Mouse (Mus musculus) heart, embryonic 13.5 days (tissue): ENCODE data around the gene Micu1. TPM values are rescaled to one million over a fixed set of nuclear protein-coding genes. Genes with fewer than 3 reads are reported as not detected.

ENCODE experiments used
- ATAC-seq: fragments of 200-750 bp; cut with Nextera tagmentation; 2 replicates; pipeline ENCODE4 v1.8.0; 2017; ENCODE audit warnings: moderate TSS enrichment; ENCODE audit not compliant: insufficient number of reproducible peaks, low FRiP score, low TSS enrichment; ENCODE audit errors: extremely low read depth
- H3K27ac ChIP-seq: fragments of 300-500 bp; sonication (generic); replicated peaks from 2 replicates; pipeline ENCODE4 v1.5.1; 2015; ENCODE audit warnings: moderate library complexity, mild to moderate bottlenecking, inconsistent platforms
- H3K27me3 ChIP-seq: fragments of 300-500 bp; sonication (generic); replicated peaks from 2 replicates; pipeline ENCODE4 v1.6.1; 2015; ENCODE audit warnings: mild to moderate bottlenecking, inconsistent platforms
- H3K36me3 ChIP-seq: fragments of 300-500 bp; sonication (generic); 2 replicates; pipeline ENCODE4 v1.6.1; 2015; ENCODE audit warnings: mild to moderate bottlenecking, inconsistent platforms
- H3K4me1 ChIP-seq: fragments of 300-500 bp; sonication (generic); 2 replicates; pipeline ENCODE4 v1.6.1; 2015; ENCODE audit warnings: inconsistent platforms
- H3K4me2 ChIP-seq: fragments of 300-500 bp; sonication (generic); 2 replicates; pipeline ENCODE4 v1.6.1; 2015; ENCODE audit warnings: inconsistent platforms, mild to moderate bottlenecking, moderate library complexity
- H3K4me3 ChIP-seq: fragments of 300-500 bp; sonication (generic); 2 replicates; pipeline ENCODE4 v1.5.1; 2015; ENCODE audit warnings: moderate library complexity, mild to moderate bottlenecking, inconsistent platforms
- H3K9ac ChIP-seq: fragments of 300-500 bp; sonication (generic); 2 replicates; pipeline ENCODE4 v1.6.1; 2015; ENCODE audit warnings: inconsistent platforms, mild to moderate bottlenecking, moderate library complexity
- H3K9me3 ChIP-seq: fragments of 300-500 bp; sonication (generic); 2 replicates; pipeline ENCODE4 v1.6.1; 2016; ENCODE audit warnings: inconsistent platforms
- WGBS: fragments of 180-500 bp; shearing (Covaris S2); methylation state at CpG from one replicate; pipeline ENCODE4 v1.1.7; 2015; ENCODE audit warnings: mixed read lengths; 5-methylcytosine and 5-hydroxymethylcytosine counted together
- polyA plus RNA-seq: library from polyadenylated mRNA; unstranded; fragments of >200 nt; fragmentation: Nextera tagmentation; extraction: Ambion mirVana; gene quantifications from 2 replicates; pipeline ENCODE4 v1.2.1, GENCODE M21; 2015

Micu1 gene
- polyA plus RNA-seq, 1 experiment from 2014 or later = 43.5 TPM

DNA sequence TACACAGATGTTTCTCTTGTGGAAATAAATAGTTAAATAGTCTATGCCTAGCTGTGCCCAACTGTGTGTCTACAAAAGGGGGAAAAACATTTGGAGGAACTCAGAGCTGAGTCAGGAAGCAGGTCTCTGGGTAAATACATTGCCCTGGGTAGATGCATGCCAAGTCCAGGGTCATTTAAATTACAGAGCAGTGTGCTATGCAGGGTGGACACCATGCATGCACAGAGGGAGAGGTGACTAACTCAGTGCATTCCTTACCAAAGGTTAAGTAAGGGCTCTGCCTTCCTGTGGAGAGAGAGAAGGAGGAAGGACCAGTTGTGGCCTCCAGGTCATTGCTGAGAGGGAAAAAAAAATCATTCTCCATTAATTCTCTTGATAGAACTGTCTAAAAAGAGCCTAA is 22.4 kb downstream of the Micu1 start:
- peaks cover 44% of the 10 kb centered on the region for H3K4me1 ChIP-seq
- peak overlapping the region; percentile 15; the same call in 1 of the 2 replicates for H3K27ac ChIP-seq
- 0 out of 2 replicates have a peak, but pooled peaks cover 3% of the 10 kb centered on the region for H3K36me3 ChIP-seq
- H3K27me3 ChIP-seq = no peaks in the 10 kb centered on the region
- H3K4me3 ChIP-seq = no peak overlapping the region
- H3K4me2 ChIP-seq = no peak overlapping the region
- no peaks in the 10 kb centered on the region for H3K9me3 ChIP-seq
- no peak overlapping the region for H3K9ac ChIP-seq
- no peak for ATAC-seq

DNA sequence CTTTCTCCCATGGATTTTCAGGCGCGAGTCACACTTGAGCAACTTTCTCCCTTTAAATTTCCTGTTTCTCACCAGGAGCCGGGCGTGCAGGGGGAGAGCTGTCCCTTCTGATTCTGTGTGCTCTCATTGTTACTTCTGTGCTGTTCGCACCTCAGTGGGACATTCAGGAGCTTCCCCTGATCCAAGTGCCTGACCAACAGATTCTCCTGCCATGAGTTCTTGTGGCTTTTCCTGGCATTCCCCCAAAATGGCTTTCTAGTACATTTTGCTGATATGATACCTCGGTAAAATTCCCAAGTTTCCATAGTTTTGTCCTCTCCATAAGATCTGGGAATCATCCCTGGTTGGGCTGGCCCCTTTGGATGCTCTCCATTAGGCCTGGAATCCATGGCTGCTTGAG is 25.0 kb downstream of the Micu1 start:
- H3K27me3 ChIP-seq = no peaks in the 10 kb centered on the region
- no peak overlapping the region for H3K9ac ChIP-seq
- H3K4me3 ChIP-seq = no peak overlapping the region
- no peaks in the 10 kb centered on the region for H3K9me3 ChIP-seq
- WGBS = 54% methylated on average over 6 of the region's 6 CpGs
- H3K4me1 ChIP-seq = peaks cover 28% of the 10 kb centered on the region
- ATAC-seq = no peak
- no peak overlapping the region for H3K4me2 ChIP-seq
- H3K27ac ChIP-seq = no peak overlapping the region
- H3K36me3 ChIP-seq = 0 out of 2 replicates have a peak, but pooled peaks cover 3% of the 10 kb centered on the region

- no peak overlapping the region for H3K4me3 ChIP-seq
- H3K9me3 ChIP-seq = no peaks in the 10 kb centered on the region
- peaks cover 23% of the 10 kb centered on the region for H3K4me1 ChIP-seq
- no peak overlapping the region for H3K4me2 ChIP-seq
- peaks cover 22% of the 10 kb centered on the region for H3K36me3 ChIP-seq
- no peak for ATAC-seq
- no peaks in the 10 kb centered on the region for H3K27me3 ChIP-seq
- H3K27ac ChIP-seq = no peak overlapping the region
- H3K9ac ChIP-seq = no peak overlapping the region
- WGBS = 79% methylated on average over 9 of the region's 9 CpGs
Measured at GRCm38 (mm10) chr10:59729261-59729660, 27.0 kb downstream of the Micu1 start.

DNA sequence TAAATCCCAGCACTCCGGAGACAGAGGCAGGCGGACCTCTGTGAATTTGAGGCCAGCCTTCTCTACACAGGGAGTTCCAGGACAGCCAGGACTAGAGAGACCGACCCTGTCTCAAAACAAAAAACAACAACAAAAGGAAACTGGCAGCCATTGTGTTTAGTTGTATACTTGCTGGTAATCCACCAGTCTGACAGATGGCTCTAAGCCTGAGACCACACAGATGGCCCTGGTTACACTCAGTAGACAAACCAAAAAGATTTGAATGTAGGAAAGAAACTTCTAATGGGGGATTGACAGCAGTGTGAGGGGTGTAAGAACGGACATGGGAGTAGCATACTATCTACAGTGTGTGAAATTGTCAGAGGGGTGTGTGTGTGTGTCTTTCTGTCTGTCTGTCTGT is 27.6 kb downstream of the Micu1 start:
- ATAC-seq = no peak
- 72% methylated on average over 4 of the region's 4 CpGs for WGBS
- H3K9ac ChIP-seq = no peak overlapping the region

GRCm38 (mm10) chr10:59736027-59736598 is 33.8 kb downstream of the Micu1 start:
- Histone ChIP-seq H3K4me1 (no peaks in the 10 kb centered on the region), H3K27ac (no peak overlapping the region), H3K36me3 (peaks cover 47% of the 10 kb centered on the region), H3K9me3 (no peaks in the 10 kb centered on the region), H3K9ac (no peak overlapping the region), H3K4me3 (no peak overlapping the region), H3K27me3 (no peaks in the 10 kb centered on the region), H3K4me2 (no peak overlapping the region)
- ATAC-seq = no peak
- WGBS = 84% methylated on average over 11 of the region's 11 CpGs

More for the DNA sequence above, 27.6 kb downstream of the Micu1 start:
- Histone ChIP-seq H3K27ac (no peak overlapping the region), H3K27me3 (no peaks in the 10 kb centered on the region), H3K4me2 (no peak overlapping the region), H3K36me3 (peaks cover 26% of the 10 kb centered on the region), H3K9me3 (no peaks in the 10 kb centered on the region), H3K4me3 (no peak overlapping the region), H3K4me1 (peaks cover 17% of the 10 kb centered on the region)

DNA sequence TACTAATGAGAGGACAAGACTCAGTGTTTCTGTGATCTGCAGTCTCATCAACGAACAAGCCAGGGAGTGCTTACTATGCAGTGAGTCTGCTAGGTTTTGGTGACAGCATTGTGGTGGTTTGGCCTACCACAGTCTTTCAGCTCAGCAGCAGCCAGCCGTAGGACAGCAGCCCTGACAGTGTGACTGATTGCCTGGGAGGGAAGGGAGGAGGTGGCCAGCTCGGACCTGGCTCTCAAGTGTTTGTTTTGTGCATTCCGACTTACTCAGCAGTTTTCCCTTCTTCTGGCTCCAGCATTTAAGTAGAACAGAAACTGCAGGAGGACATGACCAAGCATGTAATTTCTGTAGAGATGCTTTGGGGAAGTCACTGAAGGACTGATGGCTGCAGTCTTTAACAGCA is 39.2 kb downstream of the Micu1 start:
- no peaks in the 10 kb centered on the region for H3K9me3 ChIP-seq
- no peaks in the 10 kb centered on the region for H3K27me3 ChIP-seq
- no peak for ATAC-seq
- no peak overlapping the region for H3K4me3 ChIP-seq
- H3K4me1 ChIP-seq = no peaks in the 10 kb centered on the region
- peaks cover 50% of the 10 kb centered on the region for H3K36me3 ChIP-seq
- no peak overlapping the region for H3K9ac ChIP-seq
- WGBS = 39% methylated on average over 4 of the region's 4 CpGs
- H3K27ac ChIP-seq = no peak overlapping the region
- H3K4me2 ChIP-seq = no peak overlapping the region

DNA sequence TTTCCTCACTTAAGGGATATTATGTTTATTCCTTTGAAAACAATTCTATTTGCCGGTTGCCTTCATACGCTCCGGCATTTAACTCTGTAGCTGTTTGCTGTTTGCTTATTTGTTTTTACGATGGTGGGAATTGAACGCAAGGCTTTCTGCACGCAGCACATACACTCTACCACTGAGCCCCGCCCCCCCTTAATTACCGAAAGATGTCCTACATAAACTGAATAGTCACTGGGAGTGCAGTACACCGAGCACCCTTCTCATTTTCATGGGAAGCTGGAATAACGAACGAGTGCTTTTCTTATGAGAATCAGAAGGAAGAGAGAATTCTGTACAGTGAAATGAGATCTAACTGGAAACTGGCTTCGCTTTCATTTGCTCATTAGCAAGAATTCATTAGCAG is 41.1 kb downstream of the Micu1 start:
- H3K4me2 ChIP-seq = no peak overlapping the region
- no peaks in the 10 kb centered on the region for H3K4me1 ChIP-seq
- peaks cover 45% of the 10 kb centered on the region for H3K36me3 ChIP-seq
- no peak overlapping the region for H3K27ac ChIP-seq
- no peaks in the 10 kb centered on the region for H3K27me3 ChIP-seq
- WGBS = 87% methylated on average over 12 of the region's 12 CpGs
- no peak overlapping the region for H3K4me3 ChIP-seq
- no peaks in the 10 kb centered on the region for H3K9me3 ChIP-seq
- no peak for ATAC-seq
- H3K9ac ChIP-seq = no peak overlapping the region

GRCm38 (mm10) chr10:59743969-59744368 is 41.7 kb downstream of the Micu1 start:
- Histone ChIP-seq H3K4me2 (no peak overlapping the region), H3K9ac (no peak overlapping the region), H3K27me3 (no peaks in the 10 kb centered on the region), H3K9me3 (no peaks in the 10 kb centered on the region), H3K4me1 (no peaks in the 10 kb centered on the region; the same call in 1 of the 2 replicates), H3K27ac (no peak overlapping the region), H3K4me3 (no peak overlapping the region), H3K36me3 (peaks cover 45% of the 10 kb centered on the region)
- ATAC-seq = no peak
- WGBS = 90% methylated on average over 5 of the region's 5 CpGs

DNA sequence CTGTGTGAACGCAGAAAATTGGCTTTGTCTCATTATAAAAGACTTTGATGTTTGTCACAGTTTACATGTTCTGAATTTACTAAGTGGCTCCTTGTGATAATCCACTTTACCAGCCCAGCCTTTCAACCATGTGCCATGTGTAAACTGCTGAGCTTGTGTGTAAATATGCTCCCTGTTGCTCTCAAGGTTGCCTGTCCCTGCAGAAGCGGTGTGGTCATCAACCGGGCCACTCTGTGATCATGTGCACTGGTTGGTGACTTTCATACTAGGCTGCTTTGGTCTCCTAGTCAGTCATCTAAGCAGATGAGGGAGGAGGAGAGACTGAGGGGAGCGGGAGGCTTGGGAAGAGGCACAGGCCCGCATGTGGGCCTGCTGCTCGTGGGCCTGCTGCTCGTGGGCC is 45.1 kb downstream of the Micu1 start:
- no peak overlapping the region for H3K27ac ChIP-seq
- no peaks in the 10 kb centered on the region; the same call in 1 of the 2 replicates for H3K4me1 ChIP-seq
- WGBS = 76% methylated on average over 7 of the region's 7 CpGs
- no peaks in the 10 kb centered on the region for H3K9me3 ChIP-seq
- H3K4me3 ChIP-seq = no peak overlapping the region
- ATAC-seq = no peak
- no peaks in the 10 kb centered on the region for H3K27me3 ChIP-seq
- H3K36me3 ChIP-seq = peaks cover 38% of the 10 kb centered on the region
- no peak overlapping the region for H3K4me2 ChIP-seq
- no peak overlapping the region for H3K9ac ChIP-seq

- WGBS = 55% methylated on average over 2 of the region's 2 CpGs
- H3K4me1 ChIP-seq = no peaks in the 10 kb centered on the region; the same call in 1 of the 2 replicates
- H3K4me2 ChIP-seq = no peak overlapping the region
- H3K27me3 ChIP-seq = no peaks in the 10 kb centered on the region
- no peak overlapping the region for H3K27ac ChIP-seq
- H3K9ac ChIP-seq = no peak overlapping the region
- H3K4me3 ChIP-seq = no peak overlapping the region
- H3K9me3 ChIP-seq = no peaks in the 10 kb centered on the region
- H3K36me3 ChIP-seq = peaks cover 39% of the 10 kb centered on the region
- ATAC-seq = no peak
Measured at GRCm38 (mm10) chr10:59748699-59749200, 46.5 kb downstream of the Micu1 start.

- H3K4me2 ChIP-seq = no peak overlapping the region
- H3K36me3 ChIP-seq = peaks cover 21% of the 10 kb centered on the region
- H3K4me1 ChIP-seq = peaks cover 3% of the 10 kb centered on the region
- ATAC-seq = no peak
- H3K27ac ChIP-seq = no peak overlapping the region
- no peak overlapping the region for H3K4me3 ChIP-seq
- no peaks in the 10 kb centered on the region for H3K9me3 ChIP-seq
- no peak overlapping the region for H3K9ac ChIP-seq
- 70% methylated on average over 9 of the region's 9 CpGs for WGBS
- no peaks in the 10 kb centered on the region for H3K27me3 ChIP-seq
Measured at GRCm38 (mm10) chr10:59753538-59754069, 51.3 kb downstream of the Micu1 start.

DNA sequence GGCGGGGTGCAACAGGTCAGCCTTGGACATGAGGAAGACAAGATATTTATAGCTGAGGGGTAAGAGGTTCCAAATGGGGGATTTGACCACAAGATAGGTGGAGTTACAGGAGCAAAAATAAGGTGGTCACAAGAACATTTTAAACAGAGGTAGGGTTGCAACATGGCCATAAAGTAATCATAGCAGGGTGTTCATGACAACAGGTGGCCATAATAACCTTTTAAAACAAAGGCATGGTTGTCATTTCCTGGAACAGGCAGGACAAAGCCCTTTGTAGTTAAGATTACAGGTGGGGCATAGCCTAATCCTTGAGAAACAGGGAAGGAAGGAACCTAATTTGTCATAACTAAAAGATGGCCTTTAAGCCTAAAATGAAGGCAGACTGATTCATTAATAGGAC is 51.8 kb downstream of the Micu1 start:
- Histone ChIP-seq H3K36me3 (peaks cover 25% of the 10 kb centered on the region), H3K4me2 (no peak overlapping the region), H3K4me1 (peaks cover 3% of the 10 kb centered on the region), H3K27me3 (no peaks in the 10 kb centered on the region), H3K9ac (no peak overlapping the region), H3K4me3 (no peak overlapping the region), H3K9me3 (no peaks in the 10 kb centered on the region), H3K27ac (no peak overlapping the region)
- 88% methylated on average over 1 of the region's 1 CpGs for WGBS
- ATAC-seq = no peak
